Mouse (Mus musculus) heart, adult 2 months (tissue): ENCODE data around the gene Pdpr.

Experiments
- CTCF ChIP-seq: fragments of 200-600 bp; IDR thresholded peaks from 2 replicates; pipeline ENCODE4 v1.8.1; 2022; ENCODE audit warnings: antibody characterized with exemption, mild to moderate bottlenecking, moderate library complexity
- EP300 ChIP-seq: fragments of 200-500 bp; IDR thresholded peaks from 2 replicates; pipeline ENCODE4 v1.6.1; 2011; ENCODE audit warnings: low read depth, low read length, control low read depth; ENCODE audit not compliant: insufficient read depth
- POLR2A ChIP-seq: fragments of 200-500 bp; IDR thresholded peaks from 2 replicates; pipeline ENCODE4 v1.6.1; 2011; ENCODE audit warnings: mild to moderate bottlenecking, low read depth, low read length, control low read depth; ENCODE audit not compliant: insufficient read depth

DNA sequence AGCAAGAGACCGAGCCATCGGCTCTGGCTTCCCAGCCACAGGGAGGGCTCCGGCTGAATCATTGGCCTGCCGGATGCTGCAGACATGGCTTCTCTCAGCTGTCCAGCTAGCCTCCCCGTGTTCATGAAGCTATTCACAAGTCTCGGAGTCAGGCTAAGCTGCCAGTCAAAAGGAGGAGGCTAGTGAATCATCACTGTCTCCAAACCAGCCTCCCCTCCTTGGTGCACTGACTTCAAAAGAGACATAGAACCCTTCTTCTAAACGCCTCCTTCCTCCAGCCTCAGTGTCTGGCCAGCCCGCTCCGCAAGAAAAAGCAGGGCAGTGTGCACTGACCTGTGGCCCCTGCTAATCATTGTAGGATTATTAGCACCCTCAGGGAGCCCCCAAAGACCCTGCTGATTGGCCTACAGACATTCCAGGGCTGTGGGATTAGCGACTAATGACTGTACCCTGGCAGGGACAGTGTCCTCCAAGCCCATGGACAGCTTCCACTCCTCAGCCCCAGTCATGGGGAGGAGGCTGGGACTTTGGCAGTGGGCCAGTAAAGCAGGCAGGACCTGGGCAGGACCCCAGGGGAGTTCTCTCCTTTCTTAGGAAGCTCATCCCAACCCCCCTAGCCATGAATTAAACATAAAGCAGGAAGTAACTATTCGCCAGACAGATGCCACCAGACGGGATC lies 12.7 kb upstream of the Pdpr start:
- TF ChIP-seq CTCF (no peak), POLR2A (no peak), EP300 (no peak)
